Mouse (Mus musculus) CH12.LX (cell line): ENCODE data around the gene Lifr.

Source experiments
- CTCF ChIP-seq, 2 experiments: IDR thresholded peaks in 1 of 2; conservative IDR thresholded peaks in 1 of 2; 2 replicates each; pipeline ENCODE4 v1.5.1; 2011 to 2012; ENCODE audit warnings: low read depth in 2 of 2, low read length in 2 of 2, improper control_type of control experiment in 1 of 2, inconsistent platforms in 1 of 2, mild to moderate bottlenecking in 1 of 2, moderate library complexity in 1 of 2
- EP300 ChIP-seq: IDR thresholded peaks from 2 replicates; pipeline ENCODE4 v1.6.1; 2011; ENCODE audit warnings: low read length, improper control_type of control experiment
- GABPA ChIP-seq: IDR thresholded peaks from 2 replicates; pipeline ENCODE4 v1.6.1; 2012; ENCODE audit warnings: low read depth, low read length, improper control_type of control experiment, inconsistent platforms; ENCODE audit not compliant: insufficient replicate concordance
- IRF4 ChIP-seq: IDR thresholded peaks from 2 replicates; pipeline ENCODE4 v1.6.1; 2014; ENCODE audit warnings: low read depth, mild to moderate bottlenecking, inconsistent platforms, low read length, improper control_type of control experiment
- MAFK ChIP-seq: IDR thresholded peaks from 2 replicates; pipeline ENCODE4 v1.6.1; 2011; ENCODE audit warnings: low read length, improper control_type of control experiment; ENCODE audit not compliant: insufficient replicate concordance
- PAX5 ChIP-seq: IDR thresholded peaks from 2 replicates; pipeline ENCODE4 v1.6.1; 2012; ENCODE audit warnings: low read length, inconsistent platforms, mixed read lengths
- POLR2A ChIP-seq: IDR thresholded peaks from 2 replicates; pipeline ENCODE4 v1.6.1; 2011; ENCODE audit warnings: low read depth, mild to moderate bottlenecking, improper control_type of control experiment, low read length
- TBP ChIP-seq: conservative IDR thresholded peaks from 2 replicates; pipeline ENCODE4 v1.6.1; 2011; ENCODE audit warnings: low read depth, low read length, improper control_type of control experiment
- USF1 ChIP-seq: IDR thresholded peaks from 2 replicates; pipeline ENCODE4 v1.6.1; 2014; ENCODE audit warnings: low read depth, mild to moderate bottlenecking, inconsistent platforms, low read length, improper control_type of control experiment
- ZC3H11A ChIP-seq: IDR thresholded peaks from 2 replicates; pipeline ENCODE4 v1.6.1; 2012; ENCODE audit warnings: low read depth, mild to moderate bottlenecking, inconsistent platforms, low read length, improper control_type of control experiment
- ZKSCAN1 ChIP-seq: IDR thresholded peaks from 2 replicates; pipeline ENCODE4 v1.6.1; 2012; ENCODE audit warnings: low read depth, inconsistent platforms, low read length, improper control_type of control experiment, borderline replicate concordance

GRCm38 (mm10) chr15:7204917-7205316, 114.5 kb downstream of the Lifr start:
- TF ChIP-seq PAX5 (no peak), ZC3H11A (no peak), TBP (no peak), EP300 (no peak), MAFK (no peak), GABPA (no peak), CTCF (conservative IDR thresholded peaks at IDR 0.05 in 1 of 2, IDR thresholded peaks at IDR 0.05 in 1 of 2; ENCODE audit: low read depth in 2 of 2, low read length in 2 of 2) (no peak), ZKSCAN1 (no peak), USF1 (no peak), IRF4 (no peak), POLR2A (no peak)
